Mouse (Mus musculus) kidney, embryonic 14.5 days (tissue): ENCODE results near the gene Gm8947. TPM values are rescaled to one million over a fixed set of nuclear protein-coding genes. Genes with fewer than 3 reads are reported as not detected.

Experiments used
- ATAC-seq: fragments of 200-750 bp; cut with Nextera tagmentation; 2 replicates; pipeline ENCODE4 v1.8.0; 2017; ENCODE audit warnings: moderate number of reproducible peaks, mild to moderate bottlenecking, moderate TSS enrichment, moderate library complexity; ENCODE audit not compliant: low FRiP score, low TSS enrichment
- H3K27ac ChIP-seq: fragments of 300-500 bp; sonication (generic); 2 replicates; pipeline ENCODE4 v1.5.1; 2014; ENCODE audit warnings: low read depth, mild to moderate bottlenecking, low read length, moderate library complexity, mixed read lengths
- H3K27me3 ChIP-seq: fragments of 300-500 bp; sonication (generic); 2 replicates; pipeline ENCODE4 v1.6.1; 2014; ENCODE audit warnings: mild to moderate bottlenecking, low read length; ENCODE audit not compliant: control insufficient read depth, insufficient read depth
- H3K36me3 ChIP-seq: fragments of 300-500 bp; sonication (generic); 2 replicates; pipeline ENCODE4 v1.6.1; 2014; ENCODE audit warnings: low read length, mixed read lengths; ENCODE audit not compliant: control insufficient read depth, insufficient read depth
- H3K4me1 ChIP-seq: fragments of 300-500 bp; sonication (generic); 2 replicates; pipeline ENCODE4 v1.6.1; 2014; ENCODE audit warnings: low read length, mixed read lengths; ENCODE audit not compliant: control insufficient read depth, insufficient read depth
- H3K4me2 ChIP-seq: fragments of 300-500 bp; sonication (generic); replicated peaks from 2 replicates; pipeline ENCODE4 v1.6.1; 2014; ENCODE audit warnings: low read depth, mild to moderate bottlenecking, low read length
- H3K4me3 ChIP-seq: fragments of 300-500 bp; sonication (generic); 2 replicates; pipeline ENCODE4 v1.5.1; 2014; ENCODE audit warnings: mild to moderate bottlenecking, low read length
- H3K9ac ChIP-seq: fragments of 300-500 bp; sonication (generic); 2 replicates; pipeline ENCODE4 v1.6.1; 2014; ENCODE audit warnings: low read depth, mild to moderate bottlenecking, low read length, moderate library complexity
- H3K9me3 ChIP-seq: fragments of 300-500 bp; sonication (generic); 2 replicates; pipeline ENCODE4 v1.6.1; 2016; ENCODE audit warnings: low read length; ENCODE audit not compliant: control insufficient read depth
- WGBS: fragments of 180-500 bp; shearing (Covaris S2); extraction: QIAGEN DNeasy Blood & Tissue Kit; methylation state at CpG from one replicate; pipeline ENCODE4 v1.1.7; 2014; 5-methylcytosine and 5-hydroxymethylcytosine counted together
- polyA plus RNA-seq: library from polyadenylated mRNA; unstranded; fragments of >200 nt; fragmentation: Nextera tagmentation; extraction: Ambion mirVana; gene quantifications from 2 replicates; pipeline ENCODE4 v1.2.1, GENCODE M21; 2014

Gm8947 gene
- polyA plus RNA-seq, 1 experiment from 2014 or later, result 0.41 TPM

- Histone ChIP-seq H3K27ac (no peak overlapping the region), H3K9me3 (no peaks in the 10 kb centered on the region), H3K36me3 (no peaks in the 10 kb centered on the region), H3K9ac (no peak overlapping the region), H3K4me2 (no peak overlapping the region), H3K27me3 (no peaks in the 10 kb centered on the region), H3K4me1 (no peaks in the 10 kb centered on the region), H3K4me3 (no peak overlapping the region)
- 60% methylated on average over 9 of the region's 9 CpGs for WGBS
- 0 out of 2 replicates have a peak, but pooled peaks have one; percentile 32 for ATAC-seq
These were observed 34.0 kb upstream of the Gm8947 start for GRCm38 (mm10) chr1:151157963-151158856.

- no peaks in the 10 kb centered on the region for H3K27me3 ChIP-seq
- no peaks in the 10 kb centered on the region for H3K9me3 ChIP-seq
- H3K4me1 ChIP-seq, result no peaks in the 10 kb centered on the region
- H3K27ac ChIP-seq, result no peak overlapping the region
- no peak overlapping the region for H3K4me3 ChIP-seq
- H3K9ac ChIP-seq, result no peak overlapping the region
- no peak for ATAC-seq
- no peaks in the 10 kb centered on the region for H3K36me3 ChIP-seq
- no peak overlapping the region for H3K4me2 ChIP-seq
- WGBS, result 87% methylated on average over 2 of the region's 2 CpGs
These were observed 33.2 kb upstream of the Gm8947 start for GRCm38 (mm10) chr1:151158857-151159510.

- Histone ChIP-seq H3K4me1 (peaks cover 10% of the 10 kb centered on the region), H3K27me3 (no peaks in the 10 kb centered on the region), H3K36me3 (no peaks in the 10 kb centered on the region), H3K4me2 (no peak overlapping the region), H3K4me3 (no peak overlapping the region), H3K9me3 (no peaks in the 10 kb centered on the region), H3K9ac (no peak overlapping the region), H3K27ac (no peak overlapping the region)
- 35% methylated on average over 8 of the region's 8 CpGs for WGBS
- ATAC-seq, result no peak
These were observed 26.1 kb upstream of the Gm8947 start for GRCm38 (mm10) chr1:151166031-151166430.

GRCm38 (mm10) chr1:151167297-151168047, 24.7 kb upstream of the Gm8947 start:
- ATAC-seq, result peak; percentile 71; the same call in 1 of the 2 replicates
- no peak overlapping the region for H3K9ac ChIP-seq
- H3K4me1 ChIP-seq, result peaks cover 10% of the 10 kb centered on the region
- H3K27me3 ChIP-seq, result no peaks in the 10 kb centered on the region
- WGBS, result 14% methylated on average over 12 of the region's 12 CpGs
- 0 out of 2 replicates have a peak overlapping the region, but pooled peaks have one; percentile 12 for H3K4me2 ChIP-seq
- H3K36me3 ChIP-seq, result no peaks in the 10 kb centered on the region
- no peaks in the 10 kb centered on the region for H3K9me3 ChIP-seq
- no peak overlapping the region for H3K4me3 ChIP-seq
- peak overlapping the region; percentile 1; the same call in 1 of the 2 replicates for H3K27ac ChIP-seq

- no peaks in the 10 kb centered on the region for H3K9me3 ChIP-seq
- no peak for ATAC-seq
- H3K36me3 ChIP-seq, result no peaks in the 10 kb centered on the region
- no peak overlapping the region for H3K9ac ChIP-seq
- 74% methylated on average over 3 of the region's 3 CpGs for WGBS
- peaks cover 10% of the 10 kb centered on the region for H3K4me1 ChIP-seq
- H3K27ac ChIP-seq, result no peak overlapping the region
- H3K4me2 ChIP-seq, result no peak overlapping the region
- no peaks in the 10 kb centered on the region for H3K27me3 ChIP-seq
- H3K4me3 ChIP-seq, result no peak overlapping the region
These were observed 23.5 kb upstream of the Gm8947 start for GRCm38 (mm10) chr1:151168637-151169036.

- no peak overlapping the region for H3K4me2 ChIP-seq
- no peaks in the 10 kb centered on the region for H3K27me3 ChIP-seq
- H3K27ac ChIP-seq, result no peak overlapping the region
- H3K36me3 ChIP-seq, result no peaks in the 10 kb centered on the region
- WGBS, result 72% methylated on average over 2 of the region's 2 CpGs
- no peak overlapping the region for H3K4me3 ChIP-seq
- no peak overlapping the region for H3K9ac ChIP-seq
- no peak for ATAC-seq
- peaks cover 10% of the 10 kb centered on the region for H3K4me1 ChIP-seq
- no peaks in the 10 kb centered on the region for H3K9me3 ChIP-seq
These were observed 20.4 kb upstream of the Gm8947 start for GRCm38 (mm10) chr1:151171572-151172461.

- WGBS, result 11% methylated on average over 10 of the region's 10 CpGs
- peak overlapping the region; percentile 18; the same call in 1 of the 2 replicates for H3K27ac ChIP-seq
These were observed 14.9 kb upstream of the Gm8947 start for GRCm38 (mm10) chr1:151177030-151177936.

More at GRCm38 (mm10) chr1:151177030-151177936, 14.9 kb upstream of the Gm8947 start:
- no peaks in the 10 kb centered on the region for H3K36me3 ChIP-seq
- H3K9ac ChIP-seq, result no peak overlapping the region
- no peaks in the 10 kb centered on the region for H3K9me3 ChIP-seq
- 0 out of 2 replicates have a peak, but pooled peaks cover 4% of the 10 kb centered on the region for H3K4me1 ChIP-seq
- peak; percentile 94 for ATAC-seq
- H3K27me3 ChIP-seq, result no peaks in the 10 kb centered on the region
- peak overlapping the region; percentile 31 for H3K4me2 ChIP-seq
- H3K4me3 ChIP-seq, result peak overlapping the region; percentile 2; the same call in 1 of the 2 replicates
